Mouse (Mus musculus) kidney, postnatal 0 days (tissue): Measurements from ENCODE around the gene Cd99l2. TPM values are rescaled to one million over a fixed set of nuclear protein-coding genes. Genes with fewer than 3 reads are reported as not detected.

Source experiments
- ATAC-seq: fragments of 200-750 bp; cut with Nextera tagmentation; replicated peaks from 2 replicates; pipeline ENCODE4 v1.8.0; 2017; ENCODE audit warnings: low read depth, moderate number of reproducible peaks, moderate TSS enrichment, moderate library complexity; ENCODE audit not compliant: low FRiP score
- DNase-seq: peaks from one replicate; pipeline ENCODE4 v3.0.0-alpha.2; 2016; ENCODE audit warnings: low spot score
- H3K27ac ChIP-seq: fragments of 300-500 bp; sonication (generic); 2 replicates; pipeline ENCODE4 v1.5.1; 2014; ENCODE audit warnings: mild to moderate bottlenecking
- H3K27me3 ChIP-seq: fragments of 300-500 bp; sonication (generic); 2 replicates; pipeline ENCODE4 v1.6.1; 2014; ENCODE audit warnings: low read length, mixed read lengths; ENCODE audit not compliant: insufficient read depth
- H3K36me3 ChIP-seq: fragments of 300-500 bp; sonication (generic); 2 replicates; pipeline ENCODE4 v1.6.1; 2014; ENCODE audit warnings: low read length, mixed read lengths; ENCODE audit not compliant: insufficient read depth
- H3K4me1 ChIP-seq: fragments of 300-500 bp; sonication (generic); replicated peaks from 2 replicates; pipeline ENCODE4 v1.6.1; 2014; ENCODE audit warnings: antibody characterized with exemption, low read length, mixed read lengths; ENCODE audit not compliant: insufficient read depth
- H3K4me2 ChIP-seq: fragments of 300-500 bp; sonication (generic); 2 replicates; pipeline ENCODE4 v1.6.1; 2014; ENCODE audit warnings: mild to moderate bottlenecking, low read length, moderate library complexity, mixed read lengths
- H3K4me3 ChIP-seq: fragments of 300-500 bp; sonication (generic); replicated peaks from 2 replicates; pipeline ENCODE4 v1.5.1; 2014; ENCODE audit warnings: low read depth, low read length
- H3K9ac ChIP-seq: fragments of 300-500 bp; sonication (generic); 2 replicates; pipeline ENCODE4 v1.6.1; 2014; ENCODE audit warnings: low read depth, low read length
- H3K9me3 ChIP-seq: fragments of 300-500 bp; sonication (generic); replicated peaks from 2 replicates; pipeline ENCODE4 v1.6.1; 2016; ENCODE audit warnings: low read length, inconsistent platforms, mixed read lengths
- CTCF ChIP-seq: IDR thresholded peaks from 2 replicates; pipeline ENCODE4 v1.5.1; 2016; ENCODE audit warnings: antibody characterized with exemption, low read depth, mild to moderate bottlenecking, moderate library complexity
- whole genome bisulfite sequencing: fragments of 180-500 bp; shearing (Covaris S2); extraction: QIAGEN DNeasy Blood & Tissue Kit; methylation state at CpG from one replicate; pipeline ENCODE4 v1.1.7; 2014; 5-methylcytosine and 5-hydroxymethylcytosine counted together
- microRNA-seq: library from miRNA; unstranded; fragments of <30 nt; microRNA quantifications from one replicate; pipeline ENCODE4, GENCODE M21; 2016
- polyA plus RNA-seq: library from polyadenylated mRNA; unstranded; fragments of >200 nt; fragmentation: Nextera tagmentation; extraction: Ambion mirVana; gene quantifications from 2 replicates; pipeline ENCODE4 v1.2.1, GENCODE M21; 2015

The Cd99l2 gene
- polyA plus RNA-seq, 1 experiment from 2014 or later = 22.2 TPM

DNA sequence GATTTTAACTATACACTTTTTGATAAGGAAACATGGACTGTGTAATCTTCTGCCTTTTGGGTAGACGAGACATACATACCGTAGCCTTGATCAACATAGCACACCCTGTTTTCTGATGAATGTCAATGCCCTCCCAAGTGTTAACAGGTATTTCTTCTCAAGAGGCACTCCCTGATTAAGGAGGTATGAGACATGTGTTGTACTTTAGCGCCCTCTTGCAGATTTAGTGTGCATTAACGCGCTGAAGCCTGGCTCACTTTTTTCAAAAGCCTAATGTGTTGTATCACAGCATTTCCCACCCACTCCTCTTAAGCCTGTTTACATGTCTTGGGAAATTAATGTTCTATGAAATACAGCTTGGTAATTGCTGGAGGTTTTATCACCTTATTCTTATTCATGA lies 111.1 kb downstream of the Cd99l2 start:
- WGBS = 49% methylated on average over 5 of the region's 5 CpGs
- ATAC-seq (no peak), DNase-seq (peak; percentile 37)
- Histone ChIP-seq H3K36me3 (no peaks in the 10 kb centered on the region), H3K4me2 (no peak overlapping the region), H3K4me3 (no peak overlapping the region), H3K9me3 (no peaks in the 10 kb centered on the region), H3K27ac (no peak overlapping the region), H3K9ac (no peak overlapping the region), H3K27me3 (no peaks in the 10 kb centered on the region), H3K4me1 (no peaks in the 10 kb centered on the region)
- peak; percentile 67 for TF ChIP-seq CTCF

DNA sequence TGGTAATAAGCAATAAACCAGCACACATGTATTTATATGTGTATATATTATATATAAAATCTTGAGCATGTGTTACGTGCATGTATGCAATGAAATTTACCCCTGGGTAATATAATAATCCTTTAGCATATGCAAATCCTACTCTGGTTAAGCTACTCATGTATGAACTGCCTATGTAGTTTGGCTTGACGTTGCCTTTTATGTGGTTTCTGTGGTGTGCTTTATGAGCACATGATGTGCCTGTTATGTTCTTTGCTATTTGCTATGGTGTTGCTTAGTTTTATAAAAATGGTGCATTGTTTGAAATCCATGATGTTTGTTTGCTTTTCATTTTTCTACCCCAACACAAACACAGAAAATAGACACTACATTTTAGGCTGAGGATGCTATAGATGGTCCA lies 114.2 kb downstream of the Cd99l2 start:
- ATAC-seq (no peak), DNase-seq (no peak)
- Histone ChIP-seq H3K9me3 (no peaks in the 10 kb centered on the region), H3K4me1 (no peaks in the 10 kb centered on the region), H3K36me3 (no peaks in the 10 kb centered on the region), H3K27me3 (no peaks in the 10 kb centered on the region), H3K4me3 (no peak overlapping the region), H3K4me2 (no peak overlapping the region), H3K9ac (no peak overlapping the region), H3K27ac (no peak overlapping the region)
- TF ChIP-seq CTCF = no peak
- 84% methylated on average over 2 of the region's 2 CpGs for WGBS

DNA sequence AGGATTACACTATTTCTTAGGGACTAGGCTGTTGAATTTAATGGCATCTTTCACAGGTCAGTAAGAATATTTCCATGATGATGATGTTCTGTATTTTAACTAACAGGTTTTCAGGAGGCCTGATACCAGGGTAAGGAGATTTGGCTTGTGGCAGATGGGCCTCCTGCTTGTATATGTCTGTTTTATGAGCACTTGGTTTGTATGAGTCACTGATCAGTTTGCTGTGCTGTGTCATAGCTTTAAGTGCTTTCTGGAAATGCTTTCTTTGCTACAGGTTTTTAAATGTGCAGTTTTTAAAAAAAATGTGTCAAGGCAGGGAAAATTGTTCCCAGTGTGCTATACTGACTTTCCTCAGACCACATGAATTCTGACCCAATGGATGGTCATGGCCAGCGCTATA lies 115.9 kb downstream of the Cd99l2 start:
- TF ChIP-seq CTCF = no peak

More for the DNA sequence above, 115.9 kb downstream of the Cd99l2 start:
- WGBS = 94% methylated on average over 1 of the region's 1 CpGs
- Histone ChIP-seq H3K36me3 (no peaks in the 10 kb centered on the region), H3K27ac (no peak overlapping the region), H3K4me3 (no peak overlapping the region), H3K9ac (no peak overlapping the region), H3K27me3 (no peaks in the 10 kb centered on the region), H3K9me3 (no peaks in the 10 kb centered on the region), H3K4me2 (no peak overlapping the region), H3K4me1 (no peaks in the 10 kb centered on the region)
- DNase-seq = no peak
- no peak for ATAC-seq

Small RNA genes lying within 50 kb of the gene (microRNA-seq; reads per million reads assigned to microRNA genes)
- gene Gm23945 = not detected

Other genes starting within 250 kb of the Cd99l2 start
- 8.2 and 8.7 TPM in 2 replicates for gene Mtmr1, start 128.1 kb downstream of the Cd99l2 start, polyA plus RNA-seq
- 171 and 199 TPM in 2 replicates for gene Hmgb3, start 63.1 kb upstream of the Cd99l2 start, polyA plus RNA-seq
- gene Gpr50, start 170.8 kb upstream of the Cd99l2 start, polyA plus RNA-seq = 0.26 TPM in 1 of 2 replicates, not detected in the other